Mouse (Mus musculus) lung, embryonic 16.5 days (tissue): ENCODE results near the gene Akap12. TPM values are rescaled to one million over a fixed set of nuclear protein-coding genes. Genes with fewer than 3 reads are reported as not detected.

Experiments used
- ATAC-seq: fragments of 200-750 bp; cut with Nextera tagmentation; 2 replicates; pipeline ENCODE4 v1.8.0; 2017; ENCODE audit warnings: low read depth, mild to moderate bottlenecking, moderate library complexity
- H3K27ac ChIP-seq: fragments of 300-500 bp; sonication (generic); 2 replicates; pipeline ENCODE4 v1.5.1; 2014; ENCODE audit warnings: mild to moderate bottlenecking, control low read depth, low read length
- H3K27me3 ChIP-seq: fragments of 300-500 bp; sonication (generic); 2 replicates; pipeline ENCODE4 v1.6.1; 2014; ENCODE audit warnings: low read depth, low read length, mixed read lengths; ENCODE audit not compliant: control insufficient read depth, insufficient read depth
- H3K36me3 ChIP-seq: fragments of 300-500 bp; sonication (generic); 2 replicates; pipeline ENCODE4 v1.6.1; 2014; ENCODE audit warnings: low read length; ENCODE audit not compliant: control insufficient read depth, insufficient read depth
- H3K4me1 ChIP-seq: fragments of 300-500 bp; sonication (generic); replicated peaks from 2 replicates; pipeline ENCODE4 v1.6.1; 2014; ENCODE audit warnings: low read length, mixed read lengths; ENCODE audit not compliant: control insufficient read depth, insufficient read depth
- H3K4me2 ChIP-seq: fragments of 300-500 bp; sonication (generic); 2 replicates; pipeline ENCODE4 v1.6.1; 2014; ENCODE audit warnings: low read depth, low read length, control low read depth
- H3K4me3 ChIP-seq: fragments of 300-500 bp; sonication (generic); 2 replicates; pipeline ENCODE4 v1.5.1; 2014; ENCODE audit warnings: mild to moderate bottlenecking, low read length, control low read depth
- H3K9ac ChIP-seq: fragments of 300-500 bp; sonication (generic); 2 replicates; pipeline ENCODE4 v1.6.1; 2014; ENCODE audit warnings: low read length, control low read depth
- H3K9me3 ChIP-seq: fragments of 300-500 bp; sonication (generic); 2 replicates; pipeline ENCODE4 v1.6.1; 2016; ENCODE audit warnings: low read length; ENCODE audit not compliant: control insufficient read depth
- WGBS: fragments of 180-500 bp; shearing (Covaris S2); extraction: QIAGEN DNeasy Blood & Tissue Kit; methylation state at CpG from one replicate; pipeline ENCODE4 v1.1.7; 2014; 5-methylcytosine and 5-hydroxymethylcytosine counted together
- polyA plus RNA-seq: library from polyadenylated mRNA; unstranded; fragments of >200 nt; fragmentation: Nextera tagmentation; extraction: Ambion mirVana; gene quantifications from 2 replicates; pipeline ENCODE4 v1.2.1, GENCODE M21; 2015

Akap12 gene
- 69.9 and 76.2 TPM in 2 replicates for polyA plus RNA-seq

DNA sequence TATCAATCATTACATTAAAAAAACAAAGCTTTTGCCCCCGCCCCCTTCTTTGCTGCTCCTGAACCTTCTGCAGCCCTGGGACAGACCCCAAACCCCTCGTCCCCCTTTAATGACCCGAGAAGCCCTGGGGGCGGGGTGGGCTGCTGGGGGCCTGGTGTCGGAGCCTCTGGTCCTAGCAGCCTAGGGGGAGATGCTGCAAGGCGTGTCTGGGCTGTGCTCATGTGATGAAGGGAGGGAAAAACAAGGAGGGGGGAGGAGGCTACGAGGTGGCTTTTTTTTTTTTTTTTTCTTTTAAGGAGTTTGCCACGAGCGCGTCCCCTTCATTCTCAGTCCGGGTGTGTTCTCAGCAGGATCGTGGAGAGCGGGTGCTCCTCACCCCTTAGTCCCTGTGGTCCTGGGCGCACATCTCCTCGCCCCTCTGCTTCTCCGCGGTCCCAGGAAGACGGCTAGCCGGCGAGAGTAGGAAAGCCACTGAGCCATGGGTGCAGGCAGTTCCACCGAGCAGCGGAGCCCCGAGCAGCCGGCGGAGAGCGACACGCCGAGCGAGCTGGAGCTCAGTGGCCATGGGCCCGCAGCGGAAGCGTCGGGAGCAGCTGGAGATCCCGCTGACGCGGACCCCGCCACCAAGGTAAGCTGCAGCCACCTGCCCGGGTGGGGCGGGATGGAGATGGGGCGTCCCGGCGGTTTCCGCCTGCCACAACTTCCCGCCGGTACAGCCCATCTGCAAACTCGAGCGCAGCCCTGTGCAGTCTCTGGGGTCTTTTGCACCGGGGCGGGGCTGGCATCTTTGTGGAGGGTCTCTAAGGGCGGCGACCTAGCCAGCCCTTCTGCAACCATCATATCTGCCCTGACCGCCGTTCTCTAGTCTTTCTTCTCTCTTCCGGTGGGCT, at the start of gene Akap12:
Gene Akap12, plus strand, starts transcription at position 340 of the 890 bp plus-strand sequence.
- peak within 1 kb of the TSS; percentile 75 for H3K9ac ChIP-seq
- no peaks in the 10 kb centered on the region for H3K9me3 ChIP-seq
- H3K4me3 ChIP-seq: peak within 1 kb of the TSS; percentile 74
- H3K27me3 ChIP-seq: no peaks in the 10 kb centered on the region
- ATAC-seq: peak; percentile 80
- peak within 1 kb of the TSS; percentile 12; the same call in 1 of the 2 replicates for H3K27ac ChIP-seq
- H3K4me2 ChIP-seq: peak within 1 kb of the TSS; percentile 97
- no peaks in the 10 kb centered on the region for H3K36me3 ChIP-seq
- H3K4me1 ChIP-seq: peaks cover 10% of the 10 kb centered on the region
- under 1% methylated on average over 54 of the region's 54 CpGs for WGBS

DNA sequence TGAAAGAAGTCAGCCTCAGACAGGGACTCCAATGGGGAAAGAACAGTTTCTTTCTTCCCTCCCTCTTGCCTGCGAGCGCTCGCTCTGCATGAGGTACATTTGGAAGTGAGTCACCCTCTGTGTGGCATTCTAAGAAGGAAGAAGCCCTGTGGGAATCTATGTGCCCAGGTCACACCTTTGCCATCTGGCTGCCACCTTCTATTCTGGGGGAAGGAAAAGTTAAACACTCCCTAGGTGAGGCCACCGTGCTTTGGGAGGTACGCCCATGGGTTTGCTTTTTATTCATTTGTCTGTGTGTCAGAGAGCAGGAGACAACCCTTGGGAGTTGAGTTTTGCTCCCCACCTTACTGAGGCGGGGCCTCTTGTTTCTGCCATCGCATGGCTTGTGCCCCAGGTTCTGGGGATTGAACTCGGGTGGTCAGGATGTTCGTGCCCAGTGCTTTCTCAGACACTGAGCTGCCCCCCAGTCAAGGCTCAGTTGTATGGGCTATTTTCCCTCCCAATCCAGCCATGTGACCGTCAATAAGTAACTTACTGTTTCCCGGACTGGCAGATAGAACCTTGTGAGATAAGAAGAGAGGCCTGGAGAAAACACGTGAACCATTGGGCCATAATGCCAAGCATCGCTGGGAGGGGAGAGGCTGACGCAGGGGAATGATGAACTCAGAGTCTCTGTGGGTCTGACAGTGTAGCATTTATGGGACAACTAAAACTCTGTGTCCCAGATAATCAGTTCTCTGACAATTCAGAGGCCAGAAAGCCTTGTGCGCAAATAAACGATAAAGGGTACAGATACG, 35.4 kb upstream of the Akap12 start:
- 77% methylated on average over 17 of the region's 17 CpGs for WGBS
- Histone ChIP-seq H3K27ac (no peak overlapping the region), H3K36me3 (no peaks in the 10 kb centered on the region), H3K4me3 (no peak overlapping the region), H3K9ac (no peak overlapping the region), H3K4me2 (no peak overlapping the region), H3K9me3 (no peaks in the 10 kb centered on the region), H3K27me3 (no peaks in the 10 kb centered on the region), H3K4me1 (no peaks in the 10 kb centered on the region)
- no peak for ATAC-seq

GRCm38 (mm10) chr10:4233102-4233501, 33.1 kb upstream of the Akap12 start:
- H3K27me3 ChIP-seq: no peaks in the 10 kb centered on the region
- ATAC-seq: no peak
- H3K36me3 ChIP-seq: no peaks in the 10 kb centered on the region
- H3K27ac ChIP-seq: no peak overlapping the region
- H3K9ac ChIP-seq: no peak overlapping the region
- 8% methylated on average over 9 of the region's 9 CpGs for WGBS
- H3K4me1 ChIP-seq: no peaks in the 10 kb centered on the region
- H3K9me3 ChIP-seq: no peaks in the 10 kb centered on the region
- H3K4me2 ChIP-seq: no peak overlapping the region
- no peak overlapping the region for H3K4me3 ChIP-seq

DNA sequence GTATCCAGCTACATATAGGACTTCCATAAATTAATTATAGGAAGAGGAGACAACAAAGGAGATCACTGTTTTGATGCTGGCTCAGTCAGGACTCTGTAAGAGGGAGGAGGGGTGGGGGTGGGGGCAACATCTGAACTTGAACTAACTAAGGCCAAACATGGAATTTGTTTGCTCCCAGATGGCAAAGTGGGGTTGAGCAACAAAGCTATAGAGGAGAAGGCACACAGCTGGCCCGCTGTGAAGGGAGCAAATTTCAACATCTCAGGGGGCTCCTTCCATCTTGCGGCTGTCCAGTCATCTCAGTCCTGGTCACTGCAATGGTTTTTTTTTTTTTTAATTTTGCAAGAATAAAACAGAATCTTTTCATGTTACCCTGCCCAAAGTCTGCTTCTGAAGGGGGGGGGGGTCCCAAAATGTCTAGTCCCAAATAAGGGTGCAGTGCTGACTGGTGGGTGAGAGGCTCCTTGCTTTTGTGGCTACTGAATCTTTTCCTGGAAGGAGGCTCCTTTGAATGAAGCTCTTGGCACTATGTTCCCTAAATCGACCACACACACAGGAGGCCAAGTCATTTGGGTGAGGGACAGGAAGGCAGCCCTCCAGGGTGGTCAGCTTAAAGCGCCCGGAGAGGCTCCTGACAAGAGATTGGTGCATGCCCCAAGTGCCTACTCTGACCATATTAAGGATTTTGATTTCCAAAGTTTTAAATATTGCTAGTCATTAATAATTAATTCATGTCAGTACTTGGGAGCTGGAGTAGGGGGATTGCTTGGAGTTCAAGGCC, 26.2 kb upstream of the Akap12 start:
- H3K4me1 ChIP-seq: peaks cover 2% of the 10 kb centered on the region; the same call in 1 of the 2 replicates
- no peaks in the 10 kb centered on the region for H3K36me3 ChIP-seq
- H3K9ac ChIP-seq: no peak overlapping the region
- 45% methylated on average over 5 of the region's 5 CpGs for WGBS
- no peak overlapping the region for H3K4me3 ChIP-seq
- ATAC-seq: peak; percentile 92
- H3K27me3 ChIP-seq: no peaks in the 10 kb centered on the region
- H3K9me3 ChIP-seq: no peaks in the 10 kb centered on the region
- no peak overlapping the region for H3K4me2 ChIP-seq
- peak overlapping the region; percentile 80 for H3K27ac ChIP-seq

- no peak overlapping the region for H3K4me3 ChIP-seq
- no peak overlapping the region for H3K4me2 ChIP-seq
- peak overlapping the region; percentile 36 for H3K27ac ChIP-seq
- peak; percentile 49 for ATAC-seq
- no peak overlapping the region for H3K9ac ChIP-seq
- H3K36me3 ChIP-seq: no peaks in the 10 kb centered on the region
- 73% methylated on average over 14 of the region's 16 CpGs for WGBS
- H3K4me1 ChIP-seq: peaks cover 2% of the 10 kb centered on the region; the same call in 1 of the 2 replicates
- no peaks in the 10 kb centered on the region for H3K27me3 ChIP-seq
- no peaks in the 10 kb centered on the region for H3K9me3 ChIP-seq
Measured at GRCm38 (mm10) chr10:4243591-4244300, 22.4 kb upstream of the Akap12 start.

GRCm38 (mm10) chr10:4245812-4246211, 20.4 kb upstream of the Akap12 start:
- no peak overlapping the region for H3K4me2 ChIP-seq
- 34% methylated on average over 2 of the region's 2 CpGs for whole genome bisulfite sequencing
- H3K27ac ChIP-seq: no peak overlapping the region
- H3K27me3 ChIP-seq: no peaks in the 10 kb centered on the region
- no peak overlapping the region for H3K9ac ChIP-seq
- H3K4me3 ChIP-seq: no peak overlapping the region
- no peaks in the 10 kb centered on the region for H3K36me3 ChIP-seq
- ATAC-seq: 0 out of 2 replicates have a peak, but pooled peaks have one; percentile 55
- H3K9me3 ChIP-seq: no peaks in the 10 kb centered on the region
- peaks cover 2% of the 10 kb centered on the region; the same call in 1 of the 2 replicates for H3K4me1 ChIP-seq

DNA sequence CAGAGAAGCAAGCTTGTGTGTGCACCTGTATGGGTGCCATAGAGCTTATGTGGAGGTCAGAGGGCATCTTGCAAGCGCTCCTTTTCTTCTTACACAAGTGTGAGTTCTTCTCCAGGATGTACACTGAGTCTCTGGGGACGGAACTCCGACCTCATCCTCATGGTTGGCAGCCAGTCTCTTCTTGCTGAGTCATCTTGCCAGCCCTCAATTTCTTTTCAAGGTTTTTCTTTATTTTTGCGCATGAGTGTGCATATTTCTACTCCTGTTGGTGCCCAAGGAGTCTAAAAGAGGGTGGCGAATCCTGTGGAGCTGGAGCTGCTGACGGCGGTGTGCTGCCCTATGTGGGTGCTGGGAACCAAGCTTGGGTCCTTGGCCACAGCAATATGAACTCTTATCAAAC, 19.8 kb upstream of the Akap12 start:
- WGBS: 84% methylated on average over 7 of the region's 7 CpGs
- Histone ChIP-seq H3K4me1 (peaks cover 2% of the 10 kb centered on the region; the same call in 1 of the 2 replicates), H3K9me3 (no peaks in the 10 kb centered on the region), H3K27ac (no peak overlapping the region), H3K36me3 (no peaks in the 10 kb centered on the region), H3K9ac (no peak overlapping the region), H3K27me3 (no peaks in the 10 kb centered on the region), H3K4me2 (no peak overlapping the region), H3K4me3 (no peak overlapping the region)
- no peak for ATAC-seq

DNA sequence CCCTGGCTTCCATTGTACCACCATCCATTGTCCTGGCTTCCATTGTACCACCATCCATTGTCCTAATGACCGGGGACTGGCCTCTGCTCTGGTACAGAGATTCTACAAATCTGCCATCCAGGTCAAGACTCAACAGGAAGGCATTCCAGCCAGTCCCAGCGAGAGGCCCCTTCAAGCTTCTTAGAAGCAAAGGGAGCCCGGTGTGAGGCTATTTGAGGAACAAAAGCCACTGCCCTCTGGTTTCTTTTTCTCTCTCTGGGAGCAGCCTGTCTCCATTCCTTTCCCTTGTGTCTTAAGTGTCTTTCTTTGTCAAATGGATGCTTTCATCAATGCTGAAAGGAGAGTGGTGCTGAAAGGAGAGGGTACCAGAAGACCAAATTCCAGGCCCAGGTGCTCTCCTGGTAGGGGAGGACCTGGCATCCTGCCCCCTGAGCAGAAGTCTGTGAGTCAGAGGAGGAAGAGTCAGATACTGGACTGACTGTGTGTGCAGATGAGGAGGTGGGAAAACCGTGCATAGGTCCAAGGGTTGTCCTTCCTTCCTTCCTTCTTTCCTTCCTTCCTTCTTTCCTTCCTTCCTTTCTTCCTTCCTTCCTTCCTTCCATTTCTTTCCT, 16.8 kb upstream of the Akap12 start:
- Histone ChIP-seq H3K4me3 (no peak overlapping the region), H3K27me3 (no peaks in the 10 kb centered on the region)
- WGBS: 48% methylated on average over 4 of the region's 4 CpGs

More for the DNA sequence above, 16.8 kb upstream of the Akap12 start:
- H3K9me3 ChIP-seq: no peaks in the 10 kb centered on the region
- H3K4me1 ChIP-seq: no peaks in the 10 kb centered on the region
- H3K4me2 ChIP-seq: no peak overlapping the region
- H3K27ac ChIP-seq: no peak overlapping the region
- H3K9ac ChIP-seq: no peak overlapping the region
- ATAC-seq: no peak
- no peaks in the 10 kb centered on the region for H3K36me3 ChIP-seq
